Mouse (Mus musculus): ENCODE measurements at regions not wholly inside any gene's neighbourhood (a gene's known extent, or its start where the extent isn't known, plus 50 kb on each side); places are given as distances from the start of the nearest gene placed in this dataset.

DNA sequence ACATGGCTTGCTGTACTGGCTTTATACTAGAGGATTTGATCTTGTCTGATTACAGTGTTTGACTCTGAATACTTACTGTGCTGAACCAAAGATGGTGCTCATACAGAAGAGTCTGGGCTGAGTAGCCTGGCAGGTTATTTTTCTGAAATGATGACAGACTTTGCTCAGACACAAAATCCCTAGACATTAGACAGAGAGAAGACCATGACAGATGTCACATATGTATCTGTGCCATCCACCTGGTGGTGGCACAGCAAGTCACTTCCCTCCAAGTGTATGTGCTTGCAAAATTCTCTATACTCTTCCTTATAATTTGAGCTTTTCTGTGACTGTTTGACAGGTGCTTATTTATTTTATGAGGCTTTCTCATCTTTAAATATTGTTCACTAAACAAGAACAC lies 80.7 kb downstream of the Gm7361 start:
- DNase-seq (ENCODE audit: low spot score): no peak

DNA sequence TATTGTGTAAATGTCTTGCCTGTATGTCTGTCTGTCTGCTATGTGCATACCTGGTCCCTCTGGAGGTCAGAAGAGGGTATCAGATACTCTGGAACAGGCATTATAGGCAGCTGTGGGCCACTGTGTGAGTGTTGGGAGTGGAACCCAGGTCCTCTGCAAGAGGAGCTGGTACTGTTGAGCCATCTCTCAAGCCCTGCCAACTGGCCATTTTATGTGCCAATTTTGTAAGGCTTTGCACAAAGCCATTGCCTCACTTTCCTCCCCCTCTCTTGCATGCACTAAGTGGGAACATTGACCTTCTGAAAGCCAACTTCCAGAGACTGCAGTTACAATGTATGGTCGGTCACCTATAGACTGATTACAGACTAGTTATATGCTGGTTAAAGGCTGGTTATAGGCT lies 81.8 kb downstream of the Gm7361 start:
- no peak for DNase-seq (ENCODE audit: low spot score)

GRCm38 (mm10) chr5:26355156-26355555 lies 97.7 kb downstream of the Gm7361 start:
- DNase-seq (ENCODE audit: low spot score): no peak

GRCm38 (mm10) chr5:26359082-26359481 lies 101.6 kb downstream of the Gm7361 start:
- no peak for DNase-seq (ENCODE audit: low spot score)

- DNase-seq (ENCODE audit: low spot score): no peak
These were observed 116.9 kb downstream of the Gm7361 start for GRCm38 (mm10) chr5:26374175-26374984.

- no peak for DNase-seq (ENCODE audit: low spot score)
These were observed 149.7 kb downstream of the Gm7361 start for GRCm38 (mm10) chr5:26407088-26407672.

DNA sequence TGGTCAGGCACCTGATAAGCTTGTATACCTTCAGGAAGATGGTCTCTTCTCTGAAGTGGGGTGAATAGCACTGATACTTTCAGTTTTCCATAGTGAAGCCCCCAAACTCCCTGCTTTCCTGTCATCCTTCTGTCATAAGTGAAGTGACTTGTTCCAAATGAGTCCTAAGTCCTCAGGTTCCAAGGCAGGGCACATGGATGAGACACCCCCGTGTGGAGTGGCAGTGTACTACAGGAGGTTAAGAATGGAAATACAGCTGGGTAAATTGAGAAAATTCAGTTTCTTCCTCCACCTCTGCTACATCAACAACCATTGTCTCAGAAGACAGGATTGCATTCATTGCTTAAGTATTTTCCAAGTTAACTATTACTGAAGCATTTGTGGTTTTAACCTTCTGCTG lies 155.7 kb downstream of the Gm7361 start:
- DNase-seq (ENCODE audit: low spot score): no peak

DNA sequence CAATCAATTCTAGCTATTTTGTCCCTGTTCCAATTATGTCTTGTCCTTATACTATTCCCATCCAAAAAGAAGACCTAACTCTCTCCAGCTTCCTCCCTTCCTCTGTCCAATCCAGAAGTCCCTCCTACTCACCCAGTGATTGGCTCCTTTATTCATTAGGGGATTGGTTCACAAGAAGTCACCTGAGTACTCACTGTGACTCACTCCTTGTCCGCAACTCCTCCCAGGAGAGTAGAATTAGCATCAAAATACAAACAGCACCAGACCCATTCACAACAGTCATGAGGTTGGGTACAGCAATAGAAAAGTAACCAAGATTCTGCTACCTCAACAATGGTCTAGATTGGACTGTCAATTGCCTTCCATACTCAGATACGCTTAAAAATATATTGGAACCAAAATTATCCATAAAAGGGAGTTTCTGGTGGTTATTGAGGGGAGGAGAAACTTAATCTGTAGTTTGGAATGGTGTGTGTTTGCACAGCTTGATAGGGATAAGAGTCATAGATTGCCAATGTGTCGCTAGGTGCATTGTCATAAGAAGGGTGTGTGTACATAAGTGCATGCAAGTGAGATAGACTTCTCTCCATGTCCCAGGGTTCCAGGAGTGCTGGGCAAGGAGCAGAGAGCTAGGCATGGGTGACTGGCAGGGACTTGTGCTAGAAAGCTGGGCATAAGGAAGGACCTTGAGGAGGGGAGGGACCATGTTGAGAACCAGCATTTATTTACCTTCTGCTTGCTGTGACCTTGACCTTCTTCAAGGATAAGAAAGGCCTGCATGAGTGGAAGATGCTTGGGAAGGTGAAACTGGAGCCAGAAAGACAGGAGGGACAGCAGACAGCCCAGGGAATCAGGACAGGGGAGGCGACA lies 187.1 kb downstream of the Gm7361 start:
- DNase-seq (ENCODE audit: low spot score): no peak

- no peak for DNase-seq (ENCODE audit: low spot score)
These were observed 193.8 kb downstream of the Gm7361 start for GRCm38 (mm10) chr5:26451306-26451705.

DNA sequence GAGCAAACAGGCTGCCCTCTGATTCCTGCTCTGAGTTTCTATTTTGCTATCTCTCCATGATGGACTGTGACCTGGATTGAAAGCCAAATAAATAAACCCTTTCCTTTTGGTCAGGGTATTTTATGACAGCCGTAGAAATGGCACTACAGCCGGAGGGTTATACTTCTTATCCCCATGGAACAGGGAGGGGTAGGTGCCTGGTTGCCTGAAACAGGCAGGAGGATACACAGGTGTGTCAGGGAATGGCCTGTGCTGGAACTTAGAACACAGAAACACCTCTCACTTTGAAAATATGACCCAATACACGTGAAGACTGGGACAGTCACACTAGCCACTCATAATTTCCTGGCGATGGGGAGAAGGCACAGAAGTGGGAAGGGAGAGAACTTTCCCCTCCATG lies 200.1 kb downstream of the Gm7361 start:
- no peak for DNase-seq (ENCODE audit: low spot score)

- no peak for DNase-seq (ENCODE audit: low spot score)
These were observed 209.2 kb downstream of the Gm7361 start for GRCm38 (mm10) chr5:26466666-26467065.

DNA sequence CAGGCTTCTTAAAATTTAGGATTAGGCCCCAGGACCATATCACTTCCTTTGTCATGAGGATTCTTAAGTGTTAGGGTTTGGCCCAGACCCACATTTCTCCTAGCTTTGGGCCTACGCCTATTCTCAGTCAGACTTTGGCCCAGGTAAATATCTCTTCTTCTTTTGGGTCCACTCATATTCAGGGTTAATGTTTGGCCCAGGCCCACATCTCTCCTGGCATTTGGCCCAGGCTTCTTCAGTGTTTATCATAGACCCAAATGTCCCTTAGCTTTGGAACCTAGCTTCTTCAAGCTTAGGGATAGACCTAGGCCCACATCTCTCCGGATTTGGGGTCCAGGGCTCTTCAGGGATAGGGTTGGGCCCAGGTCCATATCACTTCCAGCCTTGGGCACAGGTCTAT lies 228.2 kb downstream of the Gm7361 start:
- no peak for DNase-seq (ENCODE audit: low spot score)

GRCm38 (mm10) chr5:26494003-26494402 lies 236.5 kb downstream of the Gm7361 start:
- DNase-seq (ENCODE audit: low spot score): no peak

DNA sequence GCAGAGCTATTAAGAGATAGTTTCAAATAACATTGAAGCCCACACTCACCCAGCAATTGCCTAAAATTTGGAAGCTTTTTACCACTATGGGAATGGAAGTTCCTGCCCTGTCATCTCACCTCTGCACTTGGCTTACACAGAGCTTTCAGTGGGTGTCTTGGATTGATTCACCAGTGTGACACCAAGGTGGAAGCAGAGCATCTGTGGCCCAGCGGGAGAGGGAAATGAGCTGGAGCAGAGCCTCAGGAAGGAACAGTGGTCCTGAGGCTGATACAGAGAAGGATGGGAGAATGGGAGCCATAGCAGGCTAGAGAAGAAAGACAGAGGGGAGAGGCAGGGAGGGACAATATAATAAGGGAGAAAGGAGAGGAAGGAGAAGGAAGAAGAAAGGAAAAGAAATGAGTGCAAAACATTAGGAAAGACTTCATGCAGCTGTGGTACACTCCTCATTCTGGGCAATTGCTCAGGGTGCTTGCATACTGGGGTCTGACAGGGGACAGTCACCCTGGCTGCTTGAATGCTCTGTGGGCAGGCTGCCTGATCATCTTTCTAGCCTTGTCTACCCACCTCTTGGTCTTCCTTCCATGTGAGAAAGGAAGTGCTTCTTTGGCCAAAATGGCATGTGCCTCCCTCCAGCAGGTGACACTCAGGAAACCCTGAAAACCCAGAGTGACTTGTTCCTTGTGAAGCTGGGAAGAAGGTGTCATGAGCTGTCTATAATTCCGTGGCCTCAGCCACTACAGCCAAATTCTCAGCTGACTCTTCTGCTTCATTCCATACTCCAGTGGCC lies 240.3 kb downstream of the Gm7361 start:
- DNase-seq (ENCODE audit: low spot score): no peak

DNA sequence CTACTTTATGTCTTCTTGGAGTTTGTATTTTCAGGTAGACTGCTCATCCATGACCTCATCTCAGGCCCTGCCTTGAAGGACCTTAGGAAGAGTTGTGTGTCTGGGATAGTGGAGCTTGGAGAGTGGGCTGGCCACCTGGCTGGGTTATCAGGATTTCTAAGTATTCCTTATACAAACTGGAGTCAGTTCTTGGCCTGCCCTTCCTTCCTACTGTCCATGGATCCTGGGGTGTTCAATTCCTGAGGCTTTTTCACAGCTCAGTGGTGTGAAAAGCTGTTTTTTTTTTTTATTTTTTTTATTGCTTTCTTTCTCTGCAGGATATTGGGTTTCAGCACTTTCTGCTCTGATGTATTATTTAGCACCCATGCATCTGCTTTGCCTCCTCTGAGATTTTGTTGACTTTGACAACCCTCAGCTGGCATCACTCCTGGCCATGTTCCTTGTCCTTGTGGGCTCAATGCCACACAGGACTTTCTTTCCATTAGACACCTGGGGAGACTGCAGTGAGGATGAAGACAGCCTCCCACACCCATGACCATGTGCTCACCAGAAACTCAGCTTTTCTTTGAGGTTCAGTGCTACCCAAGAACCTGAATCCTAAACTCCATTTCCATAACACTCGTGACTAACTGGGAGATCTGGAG lies 252.2 kb downstream of the Gm7361 start:
- DNase-seq (ENCODE audit: low spot score): no peak

- no peak for DNase-seq (ENCODE audit: low spot score)
These were observed 255.8 kb downstream of the Gm7361 start for GRCm38 (mm10) chr5:26513039-26513955.

- DNase-seq (ENCODE audit: low spot score): peak; percentile 15
These were observed 278.1 kb downstream of the Gm7361 start for GRCm38 (mm10) chr5:26535556-26535955.

- no peak for DNase-seq (ENCODE audit: low spot score)
These were observed 253.7 kb upstream of the Dpp6 start for GRCm38 (mm10) chr5:26563291-26563690.

- no peak for DNase-seq (ENCODE audit: low spot score)
These were observed 252.9 kb upstream of the Dpp6 start for GRCm38 (mm10) chr5:26564056-26564455.

GRCm38 (mm10) chr5:26572691-26573191 lies 244.3 kb upstream of the Dpp6 start:
- no peak for DNase-seq (ENCODE audit: low spot score)

All from ovary, postnatal 10 days (tissue).